3 mouse cellular contexts compared by ENCODE assay signal in the genomic region with DNA sequence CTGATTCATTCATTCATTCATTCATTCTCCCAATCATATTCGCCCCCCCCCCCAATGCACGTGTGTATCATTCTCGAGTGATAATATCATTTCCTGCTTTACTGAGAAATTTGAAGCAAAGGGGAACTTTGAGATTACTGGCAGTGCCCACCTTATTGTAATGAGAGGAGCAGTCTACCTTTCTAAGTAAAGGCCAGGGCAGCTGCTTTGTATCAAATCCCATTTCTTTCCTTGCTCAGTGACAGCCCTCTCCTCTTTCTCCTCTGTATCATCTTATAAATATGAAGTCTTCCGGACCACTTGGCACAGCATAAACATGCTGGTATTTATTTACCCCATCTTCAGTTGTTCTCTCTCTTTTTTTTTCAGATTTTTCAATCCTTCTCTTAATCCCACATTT.
DNase-seq lines count a peak whose midpoint lies in the region; ATAC-seq and TF ChIP-seq lines count a peak whose summit lies in the region.
"Not testable (repeated sequence)": the region's sequence is repeated elsewhere in the genome, so short reads cannot be mapped to it uniquely, and the experiment has no call there.

No protein-coding gene starts in this region.

- TF ChIP-seq CTCF in stomach, postnatal 0 days (IDR thresholded peaks at IDR 0.05; ENCODE audit: low read depth): not testable (repeated sequence)

- not testable (repeated sequence) for H3K9me3 ChIP-seq in stomach, postnatal 0 days (ENCODE audit: control insufficient read depth, low read length)

- H3K27ac ChIP-seq in stomach, postnatal 0 days (replicated peaks): not testable (repeated sequence)

- ATAC-seq in common myeloid progenitor, adult 5-6 weeks (replicated peaks; ENCODE audit: low read depth, poor library complexity, severe bottlenecking): 0 out of 2 replicates have a peak, but pooled peaks have one; percentile 27
- ATAC-seq in monocyte, adult 5-6 weeks (replicated peaks; ENCODE audit: insufficient number of reproducible peaks, low FRiP score, low TSS enrichment, poor library complexity, severe bottlenecking): 0 out of 2 replicates have a peak, but pooled peaks have one; percentile 51
- ATAC-seq in stomach, postnatal 0 days (ENCODE audit: low FRiP score, low TSS enrichment): peak; percentile 26; the same call in 1 of the 2 replicates

- not testable (repeated sequence) for TF ChIP-seq EP300 in stomach, postnatal 0 days (optimal IDR thresholded peaks at IDR 0.05)

- H3K4me2 ChIP-seq in stomach, postnatal 0 days (replicated peaks; ENCODE audit: low read depth): not testable (repeated sequence)

- 85% methylated on average over 4 of the region's 4 CpGs for WGBS in stomach, postnatal 0 days

- not testable (repeated sequence) for DNase-seq in stomach, postnatal 0 days (ENCODE audit: low spot score)

- not testable (repeated sequence) for H3K4me3 ChIP-seq in stomach, postnatal 0 days (ENCODE audit: low read depth, low read length)

- H3K9ac ChIP-seq in stomach, postnatal 0 days (ENCODE audit: low read length): not testable (repeated sequence)

- H3K27me3 ChIP-seq in stomach, postnatal 0 days (ENCODE audit: control insufficient read depth, insufficient read depth, low read length): not testable (repeated sequence)

- not testable (repeated sequence) for H3K36me3 ChIP-seq in stomach, postnatal 0 days (ENCODE audit: control insufficient read depth, insufficient read depth, low read length)

- H3K4me1 ChIP-seq in stomach, postnatal 0 days (replicated peaks; ENCODE audit: control insufficient read depth, insufficient read depth): not testable (repeated sequence)
